Comparison of ENCODE assay signal across 8 mouse cellular contexts in genomic region chr13:3729926-3730698, GRCm38 (mm10).
DNase-seq lines count a peak whose midpoint lies in the region; ATAC-seq and TF ChIP-seq lines count a peak whose summit lies in the region.

No protein-coding gene starts in this region.

- peak overlapping the region; percentile 50; the same call in 1 of the 2 replicates for H3K9ac ChIP-seq in heart, embryonic 12.5 days
- no peak overlapping the region; the same call in 1 of the 2 replicates for H3K9ac ChIP-seq in limb, embryonic 14.5 days (ENCODE audit: low read depth, low read length, severe bottlenecking)

- peak; percentile 52 for DNase-seq in kidney, adult 2 months
- no peak for DNase-seq in kidney, adult 18-20 months
- peak; percentile 42 for DNase-seq in limb, embryonic 14.5 days (ENCODE audit: low spot score)
- DNase-seq in retina, embryonic 14.5 days (ENCODE audit: low spot score): peak; percentile 50
- DNase-seq in left cerebral cortex, adult 11 months (ENCODE audit: low spot score): no peak
- DNase-seq in cerebellum, postnatal 36 days: no peak

- 8% methylated on average over 3 of the region's 3 CpGs for WGBS in kidney, adult 2 months
- WGBS in heart, embryonic 12.5 days: 9% methylated on average over 3 of the region's 3 CpGs
- WGBS in limb, embryonic 14.5 days: 0% methylated on average over 3 of the region's 3 CpGs

- TF ChIP-seq CTCF in kidney, adult 2 months (conservative IDR thresholded peaks at IDR 0.05; ENCODE audit: insufficient read depth, insufficient read length, low read depth, low read length): no peak

- H3K27ac ChIP-seq in kidney, adult 2 months (ENCODE audit: insufficient read depth, low read depth, low read length): no peak overlapping the region
- H3K27ac ChIP-seq in heart, embryonic 12.5 days (ENCODE audit: poor library complexity, severe bottlenecking): peak overlapping the region; percentile 21; the same call in 1 of the 2 replicates
- H3K27ac ChIP-seq in limb, embryonic 14.5 days (replicated peaks; ENCODE audit: low read depth, low read length): 0 out of 2 replicates have a peak overlapping the region, but pooled peaks have one; percentile 41

- H3K36me3 ChIP-seq in kidney, adult 2 months (ENCODE audit: control insufficient read depth, insufficient read depth, low read length): no peaks in the 10 kb centered on the region
- H3K36me3 ChIP-seq in heart, embryonic 12.5 days: no peaks in the 10 kb centered on the region
- H3K36me3 ChIP-seq in limb, embryonic 14.5 days (ENCODE audit: control insufficient read depth, insufficient read depth, low read length): no peaks in the 10 kb centered on the region

- H3K4me1 ChIP-seq in kidney, adult 2 months (ENCODE audit: control insufficient read depth, insufficient read depth, low read length): peaks cover 2% of the 10 kb centered on the region; the same call in 1 of the 2 replicates
- H3K4me1 ChIP-seq in heart, embryonic 12.5 days (replicated peaks): peaks cover 21% of the 10 kb centered on the region
- peaks cover 15% of the 10 kb centered on the region for H3K4me1 ChIP-seq in limb, embryonic 14.5 days (ENCODE audit: control insufficient read depth, insufficient read depth, low read length)

- no peak overlapping the region for H3K4me3 ChIP-seq in kidney, adult 2 months (ENCODE audit: insufficient read depth, low read depth, low read length)
- H3K4me3 ChIP-seq in heart, embryonic 12.5 days: no peak overlapping the region
- H3K4me3 ChIP-seq in limb, embryonic 14.5 days (replicated peaks; ENCODE audit: low read length): no peak overlapping the region

- no peak for TF ChIP-seq POLR2A in kidney, adult 2 months (IDR thresholded peaks at IDR 0.05; ENCODE audit: low read depth, low read length)
- TF ChIP-seq POLR2A in limb, embryonic 14.5 days (IDR thresholded peaks at IDR 0.05; ENCODE audit: borderline replicate concordance, extremely low read depth, insufficient read depth, insufficient read length): no peak

- ATAC-seq in heart, embryonic 12.5 days (ENCODE audit: insufficient number of reproducible peaks, low FRiP score): peak; percentile 51; the same call in 1 of the 2 replicates
- peak; percentile 89 for ATAC-seq in limb, embryonic 14.5 days (ENCODE audit: low FRiP score, low read depth)
- ATAC-seq in erythroid progenitor cell, adult 5-6 weeks (replicated peaks; ENCODE audit: low FRiP score, poor library complexity, severe bottlenecking): no peak

- no peaks in the 10 kb centered on the region for H3K9me3 ChIP-seq in heart, embryonic 12.5 days (replicated peaks)
- no peaks in the 10 kb centered on the region for H3K9me3 ChIP-seq in limb, embryonic 14.5 days (ENCODE audit: control insufficient read depth, low read length)

- no peaks in the 10 kb centered on the region for H3K27me3 ChIP-seq in kidney, adult 2 months (replicated peaks; ENCODE audit: control insufficient read depth, insufficient read depth, low read length)
- H3K27me3 ChIP-seq in heart, embryonic 12.5 days (replicated peaks): no peaks in the 10 kb centered on the region
- H3K27me3 ChIP-seq in limb, embryonic 14.5 days (ENCODE audit: control insufficient read depth, insufficient read depth, low read length): no peaks in the 10 kb centered on the region

- no peak overlapping the region for H3K4me2 ChIP-seq in heart, embryonic 12.5 days
- H3K4me2 ChIP-seq in limb, embryonic 14.5 days (replicated peaks; ENCODE audit: low read depth, low read length, severe bottlenecking): no peak overlapping the region

Comparison
In these comparisons a context has a peak if more than half of its experiments do, and no peak if none do; other contexts are left out.
1. DNase-seq: peak in kidney, adult 2 months (single experiment), limb, embryonic 14.5 days (single experiment) and retina, embryonic 14.5 days (single experiment); none in kidney, adult 18-20 months (single experiment), left cerebral cortex, adult 11 months (single experiment) and cerebellum, postnatal 36 days (0 of 2).